Mouse (Mus musculus): Measurements from ENCODE around the gene Mthfr. TPM values are rescaled to one million over a fixed set of nuclear protein-coding genes. Genes with fewer than 3 reads are reported as not detected.

Gene Mthfr
- polyA plus RNA-seq, 1 experiment from 2014 or later, result 20.4 TPM

- Histone ChIP-seq H3K27me3 (ENCODE audit: insufficient read depth, low read length) (no peaks in the 10 kb centered on the region), H3K36me3 (ENCODE audit: insufficient read depth) (peaks cover 86% of the 10 kb centered on the region), H3K27ac (ENCODE audit: low read depth) (no peak overlapping the region), H3K9me3 (ENCODE audit: low read depth, low read length) (no peaks in the 10 kb centered on the region), H3K9ac (no peak overlapping the region), H3K4me2 (no peak overlapping the region), H3K4me1 (ENCODE audit: insufficient read depth) (no peaks in the 10 kb centered on the region), H3K4me3 (ENCODE audit: low read depth, low read length) (no peak overlapping the region)
- WGBS, result 88% methylated on average over 13 of the region's 13 CpGs
- DNase-seq (no peak), ATAC-seq (ENCODE audit: insufficient read depth) (no peak)
- TF ChIP-seq CTCF (IDR thresholded peaks at IDR 0.05; ENCODE audit: low read depth), result no peak
Observed at GRCm38 (mm10) chr4:148051046-148051776, 12.3 kb downstream of the Mthfr start.

DNA sequence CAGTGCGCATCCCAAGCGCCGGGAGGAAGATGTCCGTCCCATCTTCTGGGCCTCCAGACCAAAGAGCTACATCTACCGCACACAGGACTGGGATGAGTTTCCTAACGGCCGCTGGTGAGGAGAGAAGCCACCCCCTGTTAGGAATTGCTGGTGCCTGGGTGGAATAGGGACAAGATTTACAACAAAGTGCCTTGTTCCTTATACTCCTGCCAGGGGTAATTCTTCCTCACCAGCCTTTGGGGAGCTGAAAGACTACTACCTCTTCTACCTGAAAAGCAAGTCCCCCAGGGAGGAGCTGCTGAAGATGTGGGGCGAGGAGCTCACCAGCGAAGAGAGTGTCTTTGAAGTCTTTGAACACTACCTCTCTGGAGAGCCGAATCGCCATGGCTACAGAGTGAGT is 13.0 kb downstream of the Mthfr start:
- Histone ChIP-seq H3K4me3 (ENCODE audit: low read depth, low read length) (no peak overlapping the region), H3K4me1 (ENCODE audit: insufficient read depth) (no peaks in the 10 kb centered on the region), H3K36me3 (ENCODE audit: insufficient read depth) (peaks cover 93% of the 10 kb centered on the region), H3K4me2 (no peak overlapping the region), H3K9me3 (ENCODE audit: low read depth, low read length) (no peaks in the 10 kb centered on the region), H3K27me3 (ENCODE audit: insufficient read depth, low read length) (no peaks in the 10 kb centered on the region), H3K27ac (ENCODE audit: low read depth) (no peak overlapping the region), H3K9ac (no peak overlapping the region)
- no peak for TF ChIP-seq CTCF (IDR thresholded peaks at IDR 0.05; ENCODE audit: low read depth)
- WGBS, result 92% methylated on average over 11 of the region's 11 CpGs
- DNase-seq, result no peak
- ATAC-seq (ENCODE audit: insufficient read depth), result no peak

- TF ChIP-seq CTCF (IDR thresholded peaks at IDR 0.05; ENCODE audit: low read depth), result no peak
- DNase-seq, result no peak
- Histone ChIP-seq H3K9ac (no peak overlapping the region), H3K27ac (ENCODE audit: low read depth) (no peak overlapping the region), H3K4me2 (no peak overlapping the region), H3K4me1 (ENCODE audit: insufficient read depth) (no peaks in the 10 kb centered on the region), H3K36me3 (ENCODE audit: insufficient read depth) (peaks cover 95% of the 10 kb centered on the region), H3K27me3 (ENCODE audit: insufficient read depth, low read length) (no peaks in the 10 kb centered on the region), H3K9me3 (ENCODE audit: low read depth, low read length) (no peaks in the 10 kb centered on the region), H3K4me3 (ENCODE audit: low read depth, low read length) (no peak overlapping the region)
- 79% methylated on average over 2 of the region's 2 CpGs for WGBS
- no peak for ATAC-seq (ENCODE audit: insufficient read depth)
Observed at GRCm38 (mm10) chr4:148052976-148053375, 14.1 kb downstream of the Mthfr start.

DNA sequence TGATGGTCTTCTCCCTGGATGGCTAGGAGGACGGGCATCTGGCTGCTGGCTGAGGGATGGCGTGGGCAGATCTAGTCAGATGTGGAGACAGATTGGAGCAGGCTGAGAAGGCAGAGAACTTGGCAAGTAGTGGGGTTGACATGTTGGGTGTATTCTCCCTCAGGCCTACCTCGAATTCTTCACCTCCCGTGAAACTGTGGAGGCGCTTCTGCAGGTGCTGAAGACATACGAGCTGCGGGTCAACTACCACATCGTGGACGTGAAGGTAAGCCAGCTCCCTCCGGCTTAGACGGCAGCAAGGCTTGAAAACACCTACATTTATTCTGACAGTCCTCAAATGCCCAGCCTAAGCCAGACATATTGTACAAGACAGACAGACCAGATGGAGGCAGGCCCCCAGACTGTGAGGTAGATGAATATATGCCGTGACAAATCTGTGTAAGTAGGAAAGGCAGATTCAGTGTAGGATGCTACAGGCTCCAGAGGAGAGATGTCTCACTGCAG is 14.6 kb downstream of the Mthfr start:
- H3K36me3 ChIP-seq (ENCODE audit: insufficient read depth), result peaks cover 95% of the 10 kb centered on the region
- H3K4me2 ChIP-seq, result no peak overlapping the region
- H3K9me3 ChIP-seq (ENCODE audit: low read depth, low read length), result no peaks in the 10 kb centered on the region
- 87% methylated on average over 12 of the region's 12 CpGs for WGBS
- H3K4me3 ChIP-seq (ENCODE audit: low read depth, low read length), result no peak overlapping the region
- ATAC-seq (ENCODE audit: insufficient read depth) (no peak), DNase-seq (no peak)
- H3K4me1 ChIP-seq (ENCODE audit: insufficient read depth), result no peaks in the 10 kb centered on the region
- H3K27ac ChIP-seq (ENCODE audit: low read depth), result no peak overlapping the region
- no peak overlapping the region for H3K9ac ChIP-seq
- H3K27me3 ChIP-seq (ENCODE audit: insufficient read depth, low read length), result no peaks in the 10 kb centered on the region
- no peak for TF ChIP-seq CTCF (IDR thresholded peaks at IDR 0.05; ENCODE audit: low read depth)

DNA sequence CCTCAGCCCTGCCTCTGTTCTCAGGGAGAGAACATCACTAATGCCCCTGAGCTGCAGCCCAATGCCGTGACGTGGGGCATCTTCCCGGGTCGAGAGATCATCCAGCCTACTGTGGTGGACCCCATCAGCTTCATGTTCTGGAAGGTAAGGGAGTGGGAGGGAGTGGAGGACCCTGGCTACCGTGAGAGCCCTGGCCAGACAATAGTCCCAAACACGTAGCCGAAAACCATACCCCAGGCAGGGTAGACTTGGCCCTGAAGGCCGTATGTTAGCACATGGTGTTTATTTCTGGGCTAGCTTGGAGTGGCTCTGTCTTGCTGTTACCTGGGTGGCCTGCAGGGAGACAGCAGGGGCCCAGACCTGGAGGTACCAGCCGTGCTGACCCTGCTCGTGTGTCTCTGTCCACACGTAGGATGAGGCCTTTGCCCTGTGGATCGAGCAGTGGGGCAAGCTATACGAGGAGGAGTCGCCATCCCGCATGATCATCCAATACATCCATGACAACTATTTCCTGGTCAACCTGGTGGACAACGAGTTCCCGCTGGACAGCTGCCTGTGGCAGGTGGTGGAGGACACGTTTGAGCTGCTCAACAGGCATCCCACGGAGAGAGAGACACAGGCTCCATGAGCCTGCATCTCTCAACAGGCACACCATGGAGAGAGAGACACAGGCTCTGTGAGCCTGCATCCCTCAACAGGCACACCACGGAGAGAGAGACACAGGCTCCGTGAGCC is 16.3 kb downstream of the Mthfr start:
- no peaks in the 10 kb centered on the region for H3K27me3 ChIP-seq (ENCODE audit: insufficient read depth, low read length)
- DNase-seq, result no peak
- no peak for ATAC-seq (ENCODE audit: insufficient read depth)
- H3K36me3 ChIP-seq (ENCODE audit: insufficient read depth), result peaks cover 84% of the 10 kb centered on the region
- no peaks in the 10 kb centered on the region for H3K4me1 ChIP-seq (ENCODE audit: insufficient read depth)
- H3K9ac ChIP-seq, result no peak overlapping the region
- no peaks in the 10 kb centered on the region for H3K9me3 ChIP-seq (ENCODE audit: low read depth, low read length)
- H3K4me2 ChIP-seq, result no peak overlapping the region
- no peak overlapping the region for H3K4me3 ChIP-seq (ENCODE audit: low read depth, low read length)
- TF ChIP-seq CTCF (IDR thresholded peaks at IDR 0.05; ENCODE audit: low read depth), result no peak
- H3K27ac ChIP-seq (ENCODE audit: low read depth), result no peak overlapping the region
- WGBS, result 86% methylated on average over 21 of the region's 21 CpGs

DNA sequence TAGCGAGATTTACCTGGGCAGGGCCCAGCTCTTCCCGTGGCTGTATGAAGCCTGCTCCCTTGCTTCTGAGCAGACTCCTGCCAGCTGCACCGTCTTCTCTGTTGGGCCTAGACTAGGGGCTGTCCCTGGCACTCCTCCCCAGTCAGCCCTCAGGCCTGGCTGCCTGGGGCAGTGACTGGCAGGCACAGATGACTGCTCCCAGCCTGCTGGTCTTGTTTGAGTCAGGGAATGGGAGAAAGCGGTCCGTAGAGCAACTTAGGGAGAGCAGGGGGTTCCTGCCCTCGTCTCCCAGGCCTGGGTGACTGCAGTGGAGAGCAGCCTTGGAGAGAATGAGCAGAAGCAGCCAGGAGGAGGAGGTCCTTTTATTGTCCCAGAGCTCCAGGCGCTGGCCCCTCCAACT is 17.4 kb downstream of the Mthfr start:
- Histone ChIP-seq H3K36me3 (ENCODE audit: insufficient read depth) (peaks cover 72% of the 10 kb centered on the region), H3K4me2 (no peak overlapping the region), H3K9ac (no peak overlapping the region), H3K9me3 (ENCODE audit: low read depth, low read length) (no peaks in the 10 kb centered on the region), H3K4me3 (ENCODE audit: low read depth, low read length) (no peak overlapping the region), H3K27ac (ENCODE audit: low read depth) (no peak overlapping the region), H3K4me1 (ENCODE audit: insufficient read depth) (no peaks in the 10 kb centered on the region), H3K27me3 (ENCODE audit: insufficient read depth, low read length) (no peaks in the 10 kb centered on the region)
- DNase-seq, result no peak
- WGBS, result 84% methylated on average over 7 of the region's 7 CpGs
- no peak for TF ChIP-seq CTCF (IDR thresholded peaks at IDR 0.05; ENCODE audit: low read depth)
- ATAC-seq (ENCODE audit: insufficient read depth), result no peak

GRCm38 (mm10) chr4:148056801-148057200 is 17.9 kb downstream of the Mthfr start:
- H3K4me3 ChIP-seq (ENCODE audit: low read depth, low read length), result no peak overlapping the region
- H3K9me3 ChIP-seq (ENCODE audit: low read depth, low read length), result no peaks in the 10 kb centered on the region
- DNase-seq (no peak), ATAC-seq (ENCODE audit: insufficient read depth) (no peak)
- peaks cover 67% of the 10 kb centered on the region for H3K36me3 ChIP-seq (ENCODE audit: insufficient read depth)
- WGBS, result 85% methylated on average over 4 of the region's 4 CpGs
- H3K9ac ChIP-seq, result no peak overlapping the region
- no peaks in the 10 kb centered on the region for H3K4me1 ChIP-seq (ENCODE audit: insufficient read depth)
- no peak overlapping the region for H3K4me2 ChIP-seq
- H3K27ac ChIP-seq (ENCODE audit: low read depth), result no peak overlapping the region
- TF ChIP-seq CTCF (IDR thresholded peaks at IDR 0.05; ENCODE audit: low read depth), result no peak
- H3K27me3 ChIP-seq (ENCODE audit: insufficient read depth, low read length), result no peaks in the 10 kb centered on the region
